Mouse (Mus musculus) embryonic facial prominence, embryonic 14.5 days (tissue): ENCODE measurements at regions not wholly inside any gene's neighbourhood (a gene's known extent, or its start where the extent isn't known, plus 50 kb on each side); places are given as distances from the start of the nearest gene placed in this dataset.

Source experiments
- ATAC-seq: fragments of 200-750 bp; cut with Nextera tagmentation; 2 replicates; pipeline ENCODE4 v1.8.0; 2017; ENCODE audit warnings: low read depth, moderate number of reproducible peaks, moderate TSS enrichment
- DNase-seq: peaks from one replicate; pipeline ENCODE4 v3.0.0-alpha.2; 2015; ENCODE audit warnings: low spot score
- H3K27ac ChIP-seq: fragments of 300-500 bp; sonication (generic); replicated peaks from 2 replicates; pipeline ENCODE4 v1.5.1; 2014; ENCODE audit warnings: low read depth, mild to moderate bottlenecking, low read length, moderate library complexity
- H3K27me3 ChIP-seq: fragments of 300-500 bp; sonication (generic); replicated peaks from 2 replicates; pipeline ENCODE4 v1.6.1; 2014; ENCODE audit warnings: low read length; ENCODE audit not compliant: control insufficient read depth, insufficient read depth
- H3K36me3 ChIP-seq: fragments of 300-500 bp; sonication (generic); 2 replicates; pipeline ENCODE4 v1.6.1; 2014; ENCODE audit warnings: low read length, mixed read lengths; ENCODE audit not compliant: control insufficient read depth, insufficient read depth
- H3K4me1 ChIP-seq: fragments of 300-500 bp; sonication (generic); 2 replicates; pipeline ENCODE4 v1.6.1; 2014; ENCODE audit warnings: antibody characterized with exemption, low read length; ENCODE audit not compliant: control insufficient read depth, insufficient read depth
- H3K4me2 ChIP-seq: fragments of 300-500 bp; sonication (generic); 2 replicates; pipeline ENCODE4 v1.6.1; 2014; ENCODE audit warnings: low read depth, mild to moderate bottlenecking, low read length, moderate library complexity, mixed read lengths
- H3K4me3 ChIP-seq: fragments of 300-500 bp; sonication (generic); 2 replicates; pipeline ENCODE4 v1.5.1; 2014; ENCODE audit warnings: low read depth, mild to moderate bottlenecking, low read length
- H3K9ac ChIP-seq: fragments of 300-500 bp; sonication (generic); 2 replicates; pipeline ENCODE4 v1.6.1; 2014; ENCODE audit warnings: low read depth, mild to moderate bottlenecking, low read length, moderate library complexity, mixed read lengths
- H3K9me3 ChIP-seq: fragments of 300-500 bp; sonication (generic); 2 replicates; pipeline ENCODE4 v1.6.1; 2016; ENCODE audit warnings: low read length; ENCODE audit not compliant: control insufficient read depth
- WGBS: fragments of 180-500 bp; shearing (Covaris S2); extraction: QIAGEN DNeasy Blood & Tissue Kit; methylation state at CpG from one replicate; pipeline ENCODE4 v1.1.7; 2014; 5-methylcytosine and 5-hydroxymethylcytosine counted together

- Histone ChIP-seq H3K4me2 (no peak overlapping the region), H3K9ac (no peak overlapping the region), H3K9me3 (no peaks in the 10 kb centered on the region; the same call in 1 of the 2 replicates), H3K36me3 (no peaks in the 10 kb centered on the region), H3K27me3 (no peaks in the 10 kb centered on the region), H3K27ac (no peak overlapping the region), H3K4me1 (no peaks in the 10 kb centered on the region), H3K4me3 (no peak overlapping the region)
- DNase-seq (no peak), ATAC-seq (no peak)
- WGBS, result 70% methylated on average over 13 of the region's 13 CpGs
Observed at GRCm38 (mm10) chr16:92995132-92995992, 169.4 kb upstream of the Runx1 start.

- H3K9ac ChIP-seq, result no peak overlapping the region
- H3K4me3 ChIP-seq, result no peak overlapping the region
- no peaks in the 10 kb centered on the region for H3K9me3 ChIP-seq
- WGBS, result 51% methylated on average over 3 of the region's 3 CpGs
- H3K4me2 ChIP-seq, result no peak overlapping the region
- ATAC-seq (no peak), DNase-seq (no peak)
- H3K27ac ChIP-seq, result no peak overlapping the region
- no peaks in the 10 kb centered on the region for H3K4me1 ChIP-seq
- H3K27me3 ChIP-seq, result no peaks in the 10 kb centered on the region
- H3K36me3 ChIP-seq, result no peaks in the 10 kb centered on the region
Observed at GRCm38 (mm10) chr16:92992876-92993275, 166.9 kb upstream of the Runx1 start.

GRCm38 (mm10) chr16:92991405-92991804 lies 165.5 kb upstream of the Runx1 start:
- Histone ChIP-seq H3K27ac (no peak overlapping the region), H3K9ac (no peak overlapping the region), H3K4me2 (no peak overlapping the region), H3K27me3 (no peaks in the 10 kb centered on the region), H3K9me3 (no peaks in the 10 kb centered on the region), H3K36me3 (no peaks in the 10 kb centered on the region), H3K4me1 (no peaks in the 10 kb centered on the region), H3K4me3 (no peak overlapping the region)
- DNase-seq, result no peak
- 67% methylated on average over 7 of the region's 7 CpGs for WGBS
- no peak for ATAC-seq

GRCm38 (mm10) chr16:92988416-92988815 lies 162.5 kb upstream of the Runx1 start:
- Histone ChIP-seq H3K4me2 (no peak overlapping the region), H3K9ac (no peak overlapping the region), H3K36me3 (no peaks in the 10 kb centered on the region), H3K27me3 (no peaks in the 10 kb centered on the region), H3K9me3 (no peaks in the 10 kb centered on the region), H3K4me3 (no peak overlapping the region), H3K27ac (no peak overlapping the region), H3K4me1 (peaks cover 4% of the 10 kb centered on the region; the same call in 1 of the 2 replicates)
- no peak for ATAC-seq
- 33% methylated on average over 1 of the region's 1 CpGs for WGBS
- DNase-seq, result no peak

GRCm38 (mm10) chr16:92988000-92988399 lies 162.1 kb upstream of the Runx1 start:
- H3K36me3 ChIP-seq, result no peaks in the 10 kb centered on the region
- peaks cover 4% of the 10 kb centered on the region; the same call in 1 of the 2 replicates for H3K4me1 ChIP-seq
- ATAC-seq (no peak), DNase-seq (no peak)
- H3K4me2 ChIP-seq, result no peak overlapping the region
- H3K9me3 ChIP-seq, result no peaks in the 10 kb centered on the region
- H3K27me3 ChIP-seq, result no peaks in the 10 kb centered on the region
- H3K9ac ChIP-seq, result no peak overlapping the region
- H3K27ac ChIP-seq, result no peak overlapping the region
- H3K4me3 ChIP-seq, result no peak overlapping the region
- 62% methylated on average over 3 of the region's 3 CpGs for WGBS

- DNase-seq, result peak; percentile 72
- H3K4me2 ChIP-seq, result no peak overlapping the region
- peaks cover 4% of the 10 kb centered on the region; the same call in 1 of the 2 replicates for H3K4me1 ChIP-seq
- H3K27ac ChIP-seq, result no peak overlapping the region
- H3K9me3 ChIP-seq, result no peaks in the 10 kb centered on the region; the same call in 1 of the 2 replicates
- H3K36me3 ChIP-seq, result no peaks in the 10 kb centered on the region
- peak; percentile 78; the same call in 1 of the 2 replicates for ATAC-seq
- no peaks in the 10 kb centered on the region for H3K27me3 ChIP-seq
- WGBS, result 41% methylated on average over 6 of the region's 6 CpGs
- H3K9ac ChIP-seq, result no peak overlapping the region
- no peak overlapping the region for H3K4me3 ChIP-seq
Observed at GRCm38 (mm10) chr16:92985768-92986167, 159.8 kb upstream of the Runx1 start.

- DNase-seq, result no peak
- Histone ChIP-seq H3K4me1 (peaks cover 4% of the 10 kb centered on the region; the same call in 1 of the 2 replicates), H3K4me2 (no peak overlapping the region), H3K9me3 (no peaks in the 10 kb centered on the region; the same call in 1 of the 2 replicates), H3K27me3 (no peaks in the 10 kb centered on the region), H3K4me3 (no peak overlapping the region), H3K36me3 (no peaks in the 10 kb centered on the region), H3K9ac (no peak overlapping the region), H3K27ac (no peak overlapping the region)
- no peak for ATAC-seq
- 86% methylated on average over 7 of the region's 7 CpGs for WGBS
Observed at GRCm38 (mm10) chr16:92982934-92983333, 157.0 kb upstream of the Runx1 start.

GRCm38 (mm10) chr16:92979620-92980330 lies 153.8 kb upstream of the Runx1 start:
- Histone ChIP-seq H3K9ac (no peak overlapping the region), H3K9me3 (no peaks in the 10 kb centered on the region; the same call in 1 of the 2 replicates), H3K4me2 (no peak overlapping the region), H3K36me3 (no peaks in the 10 kb centered on the region), H3K4me3 (no peak overlapping the region), H3K27me3 (no peaks in the 10 kb centered on the region), H3K27ac (no peak overlapping the region), H3K4me1 (no peaks in the 10 kb centered on the region)
- DNase-seq, result no peak
- WGBS, result 62% methylated on average over 11 of the region's 11 CpGs
- ATAC-seq, result no peak
